Mouse (Mus musculus) R1 (cell line): ENCODE data around the gene Ccdc74a.

Experiments used
- DNase-seq: peaks from one replicate; pipeline ENCODE4 v3.0.0-alpha.2; 2018; ENCODE audit warnings: low read depth, low spot score

The Ccdc74a gene

DNA sequence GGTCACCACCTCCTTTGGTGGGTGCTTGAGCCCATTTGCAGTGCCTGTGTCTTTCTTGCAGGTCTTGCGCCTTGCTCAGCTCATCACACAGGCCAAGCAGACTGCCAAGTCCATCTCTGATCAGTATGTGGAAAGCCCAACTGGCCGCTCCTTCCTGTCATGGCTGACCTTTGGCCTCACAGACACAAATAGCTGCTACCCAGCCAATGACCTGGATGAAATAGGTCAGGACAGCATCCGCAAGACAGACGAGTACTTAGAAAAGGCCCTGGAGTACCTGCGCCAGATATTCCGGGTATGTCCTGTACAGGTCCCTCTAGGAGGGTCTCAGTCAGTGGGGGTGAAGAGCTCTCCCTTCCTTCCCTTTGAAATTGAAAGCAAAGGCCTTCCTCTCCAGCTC, 5.0 kb upstream of the Ccdc74a start:
- no peak for DNase-seq

DNA sequence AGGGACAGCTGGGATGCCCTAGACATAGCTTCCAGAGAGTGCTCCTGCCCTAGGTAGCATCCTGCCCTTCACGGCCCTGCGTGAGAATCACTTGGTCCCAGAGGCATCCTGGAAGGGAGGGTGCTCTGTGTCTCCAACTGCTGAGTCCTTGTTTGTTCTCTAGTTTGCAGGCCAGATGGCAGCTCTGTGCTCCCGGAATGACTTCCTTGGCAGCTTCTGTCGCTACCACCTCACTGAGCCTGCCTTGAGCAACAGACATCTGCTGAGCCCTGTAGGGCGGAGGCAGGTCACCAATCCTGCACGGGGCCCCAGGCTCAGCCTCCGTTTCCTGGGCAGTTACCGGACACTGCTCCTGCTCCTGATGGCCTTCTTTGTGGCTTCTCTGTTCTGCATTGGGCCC, 4.0 kb upstream of the Ccdc74a start:
- DNase-seq: no peak

DNA sequence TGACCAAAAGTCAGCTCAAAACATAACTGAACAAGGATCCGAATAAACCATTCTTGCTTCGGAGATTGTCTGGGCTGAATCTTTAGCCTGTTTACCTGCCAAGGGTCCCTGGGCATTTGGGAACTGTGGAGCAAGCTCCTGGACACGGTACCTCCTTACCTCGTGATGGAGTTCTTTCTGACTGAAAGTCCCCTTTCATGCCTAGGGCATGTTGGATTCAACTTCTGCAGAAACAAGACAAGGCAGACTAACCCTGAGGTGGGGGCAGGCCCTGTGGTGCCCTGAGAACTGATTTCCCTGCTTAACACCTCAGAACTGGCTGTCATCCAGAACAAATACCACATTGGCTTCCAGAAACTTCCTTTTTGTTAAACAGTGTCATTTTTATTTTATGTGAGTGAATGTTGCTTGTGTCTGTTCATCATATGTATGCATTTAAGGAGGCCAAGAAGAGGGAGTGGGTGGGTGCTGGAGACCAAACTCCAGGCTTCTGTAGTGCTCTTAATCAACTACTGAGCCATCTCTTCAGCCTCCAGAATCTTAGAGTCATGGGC, 2.8 kb upstream of the Ccdc74a start:
- DNase-seq: no peak

DNA sequence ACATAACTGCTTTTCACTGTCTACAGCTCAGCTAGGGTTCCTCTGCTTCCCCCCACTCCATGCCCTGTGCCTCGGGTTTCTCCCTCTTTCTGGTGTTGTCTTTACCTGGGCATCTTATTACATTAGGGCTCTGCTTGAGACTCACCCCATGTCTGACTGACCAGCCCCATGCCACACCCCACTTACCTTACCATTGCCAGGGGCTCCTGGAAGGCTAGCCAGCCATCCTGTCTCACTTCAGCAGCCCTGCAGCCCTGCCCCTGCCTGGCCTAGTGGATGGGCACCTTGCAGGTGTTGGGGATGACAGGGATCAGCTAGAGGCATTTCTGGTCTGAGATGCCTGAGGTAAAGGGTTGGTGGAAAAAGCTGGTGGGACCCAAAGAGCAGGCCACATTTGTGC, 886 bp downstream of the Ccdc74a start:
- DNase-seq: no peak

DNA sequence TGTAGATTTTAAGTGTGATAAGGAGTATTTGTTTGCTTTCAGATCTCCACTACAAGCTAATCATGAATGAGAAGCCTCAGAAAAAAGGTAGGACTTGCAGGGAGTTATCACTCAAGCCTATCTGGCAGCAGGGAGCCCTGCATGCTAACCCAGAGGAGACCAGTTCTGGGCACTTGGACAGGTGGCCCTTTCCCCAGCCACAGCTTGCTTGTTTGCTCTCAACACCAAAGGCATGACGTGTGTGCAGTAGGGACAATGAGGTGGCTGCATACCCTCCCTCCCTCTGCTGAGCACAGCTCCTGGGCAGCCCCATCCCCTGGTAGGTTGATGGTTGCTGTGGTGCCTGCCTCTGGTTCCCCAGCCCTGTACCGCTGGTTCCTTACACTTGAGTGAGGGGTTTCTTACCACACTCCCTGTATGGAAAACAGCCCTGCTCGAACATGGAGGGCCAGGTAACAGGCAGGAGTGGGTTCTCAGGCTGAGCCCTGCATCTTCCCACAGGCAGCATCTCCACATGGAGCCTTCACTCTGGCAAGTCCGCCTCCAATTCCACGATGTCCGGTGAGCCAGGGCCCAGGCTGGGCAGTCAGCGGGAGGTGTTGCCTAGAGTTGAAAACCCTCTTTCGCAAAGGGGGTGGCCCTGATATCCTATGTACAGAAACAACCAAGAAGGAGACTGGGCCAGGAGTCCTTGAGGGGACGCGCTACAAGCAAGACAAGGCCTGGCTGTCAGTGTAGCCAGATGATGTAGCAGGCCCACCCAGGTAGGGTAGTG, 1.5 kb downstream of the Ccdc74a start:
- no peak for DNase-seq

DNA sequence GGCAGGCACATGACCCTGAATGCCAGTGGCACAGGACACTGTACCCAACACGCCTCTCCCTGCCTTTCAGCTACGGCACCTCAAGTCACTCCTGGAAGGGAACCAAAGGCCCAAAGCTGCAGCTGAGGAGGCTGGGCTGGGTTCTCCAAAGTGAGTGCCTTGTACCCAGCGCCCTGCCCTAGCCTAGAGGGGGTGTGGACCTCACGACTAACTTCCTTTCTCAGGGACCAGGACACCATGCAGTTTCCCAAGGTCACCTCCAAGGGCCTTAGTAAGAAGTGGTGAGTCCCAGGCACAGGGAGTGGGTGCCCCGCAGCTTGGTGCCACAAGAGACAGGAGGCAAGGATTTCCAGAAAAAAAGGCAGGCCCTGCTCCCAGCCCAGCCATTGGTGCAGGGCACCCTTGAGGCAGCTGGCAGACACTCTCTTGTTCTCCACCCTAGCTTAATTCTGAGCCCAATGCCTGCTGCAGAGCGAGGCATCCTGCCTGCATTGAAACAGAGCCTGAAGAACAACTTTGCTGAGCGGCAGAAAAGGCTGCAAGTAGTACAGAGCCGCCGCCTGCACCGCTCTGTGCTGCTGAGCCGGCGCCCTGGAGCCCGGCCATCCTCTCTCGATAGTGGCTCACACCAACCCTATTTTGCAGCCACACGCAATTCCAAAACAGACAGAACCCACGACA, 3.8 kb downstream of the Ccdc74a start:
- DNase-seq: peak; percentile 53

DNA sequence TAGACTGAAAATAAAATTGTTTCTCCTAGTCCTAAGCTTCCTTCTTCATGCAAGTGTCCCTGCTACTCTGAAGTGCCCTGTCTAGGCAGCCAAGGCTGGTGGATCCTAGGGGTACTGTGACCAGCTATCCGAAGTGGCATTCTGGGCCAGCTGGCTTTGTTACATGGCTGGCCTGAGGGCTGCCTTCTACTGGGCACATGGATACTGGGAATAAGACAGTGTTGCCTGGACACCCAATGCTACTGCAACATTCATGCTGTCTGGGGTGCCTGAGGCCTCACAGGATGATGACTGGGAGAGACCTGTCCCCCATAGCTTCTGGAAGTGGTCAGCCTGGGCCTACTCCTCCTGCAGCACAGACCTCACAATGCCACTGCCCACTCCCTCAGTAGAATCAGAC, 4.4 kb downstream of the Ccdc74a start:
- DNase-seq: no peak

DNA sequence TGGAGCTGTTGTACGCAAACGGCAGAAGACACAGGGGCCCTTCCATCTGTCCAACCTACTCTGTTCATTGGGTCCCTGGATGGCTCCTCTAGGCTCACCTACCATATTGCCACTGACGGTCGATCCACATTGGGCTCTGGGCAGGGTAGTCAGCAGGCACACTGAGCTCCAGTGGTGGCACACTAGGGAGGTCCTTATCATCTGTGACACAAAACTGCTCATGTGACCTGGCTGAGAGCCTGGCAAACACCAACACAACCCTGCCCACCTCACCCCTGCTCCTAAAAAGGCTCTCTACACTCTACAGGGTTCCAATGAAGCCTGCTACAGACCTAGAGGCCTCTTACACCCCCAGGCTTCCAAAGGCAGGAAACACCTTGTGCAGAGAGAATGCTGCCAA, 6.3 kb downstream of the Ccdc74a start:
- DNase-seq: no peak

DNA sequence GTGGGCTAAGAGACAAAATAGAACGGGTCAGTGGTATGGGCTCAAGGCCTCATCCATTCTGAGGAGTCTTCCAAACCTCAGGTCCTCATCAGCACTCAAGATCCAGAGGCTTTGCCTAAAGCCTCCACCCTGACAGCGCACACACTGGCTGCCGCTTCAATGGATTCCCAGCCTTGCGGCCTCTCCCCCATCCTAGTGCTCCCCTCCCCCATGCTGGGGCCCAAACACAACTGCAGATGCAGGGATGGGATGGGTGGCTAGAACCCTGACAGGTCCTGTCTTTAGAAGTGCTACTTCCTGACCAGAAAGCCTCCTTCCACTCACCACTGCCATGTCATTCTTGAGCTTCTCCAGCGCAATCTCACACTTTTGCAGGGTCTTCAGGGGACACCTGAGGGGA, 7.3 kb downstream of the Ccdc74a start:
- no peak for DNase-seq

DNA sequence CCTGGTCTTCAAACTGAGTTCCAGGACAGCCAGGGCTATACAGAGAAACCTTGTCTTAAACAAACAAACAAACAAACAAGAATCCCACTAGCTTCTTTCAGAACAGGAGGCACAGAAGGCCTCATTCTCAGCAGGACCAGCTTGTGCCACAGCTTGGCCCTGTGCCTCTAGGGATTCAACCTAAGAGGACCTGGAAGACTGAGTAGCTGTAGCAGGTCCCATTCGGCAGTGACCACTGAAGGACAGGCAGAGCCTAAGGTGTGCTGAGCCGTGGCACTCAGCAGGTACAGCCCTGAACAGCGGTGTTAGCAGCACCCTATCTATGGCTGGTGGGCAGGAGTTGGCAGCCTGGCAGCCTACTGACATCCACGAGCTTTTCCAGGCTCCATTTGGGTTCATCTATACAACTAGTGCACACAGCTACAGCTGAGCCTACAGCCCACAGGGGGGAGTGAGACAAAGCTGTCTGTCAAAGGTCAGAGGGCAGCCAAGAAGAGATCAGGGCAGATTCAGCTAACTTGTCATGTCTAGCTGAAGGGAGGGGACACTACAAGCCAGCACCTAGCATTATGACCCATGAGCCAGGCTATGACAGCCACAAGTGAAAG, 8.0 kb downstream of the Ccdc74a start:
- DNase-seq: no peak

DNA sequence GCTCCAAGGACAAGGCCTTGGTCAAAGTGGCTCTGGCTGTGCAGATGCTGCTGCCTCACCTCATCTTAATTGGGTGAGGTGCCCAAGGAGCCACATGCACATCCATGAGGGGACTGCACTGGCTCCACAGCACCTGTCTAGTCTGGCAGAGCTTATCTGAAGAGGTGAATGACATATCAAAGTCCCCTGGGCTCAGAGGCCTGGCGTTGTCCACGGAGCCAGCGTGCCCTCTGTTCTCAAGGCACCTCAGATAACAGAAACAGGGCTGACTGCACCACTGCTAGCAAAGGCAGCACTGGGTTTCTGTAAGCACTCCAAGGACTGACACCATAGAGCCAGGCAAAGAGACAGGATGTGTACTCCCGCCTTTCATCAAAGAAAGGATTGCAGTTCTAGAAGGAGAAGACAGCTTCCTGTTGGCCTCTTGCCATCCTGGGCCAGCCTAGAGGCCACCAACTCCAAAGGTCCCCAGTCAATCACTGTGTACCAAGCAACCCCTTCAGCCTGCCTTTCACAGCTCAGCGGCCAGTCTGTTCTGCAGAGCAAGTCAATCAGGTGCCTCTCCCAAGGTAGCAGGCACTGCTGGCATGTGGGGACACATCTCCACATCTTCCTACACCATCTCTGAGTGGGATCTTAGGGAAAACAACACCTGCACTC, 10.1 kb downstream of the Ccdc74a start:
- DNase-seq: no peak

DNA sequence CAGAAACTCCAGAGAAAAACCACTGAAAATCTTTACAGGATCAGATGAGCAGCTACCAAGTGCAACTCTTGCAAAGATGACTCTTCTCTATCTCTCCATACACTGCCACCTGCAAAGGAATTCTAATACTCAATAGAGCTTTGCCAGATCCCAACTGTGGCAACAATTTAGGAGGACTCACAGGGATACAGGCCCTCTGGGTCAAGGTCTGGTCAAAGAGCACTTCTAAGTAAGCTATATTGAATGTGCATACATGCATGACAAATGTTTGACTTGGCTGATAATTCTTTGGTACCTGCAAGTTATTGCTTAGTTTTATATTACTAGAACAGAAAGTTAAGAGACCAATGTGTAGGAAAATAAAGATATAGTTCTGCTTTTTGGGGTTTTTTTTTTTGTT, 19.3 kb downstream of the Ccdc74a start:
- no peak for DNase-seq

DNA sequence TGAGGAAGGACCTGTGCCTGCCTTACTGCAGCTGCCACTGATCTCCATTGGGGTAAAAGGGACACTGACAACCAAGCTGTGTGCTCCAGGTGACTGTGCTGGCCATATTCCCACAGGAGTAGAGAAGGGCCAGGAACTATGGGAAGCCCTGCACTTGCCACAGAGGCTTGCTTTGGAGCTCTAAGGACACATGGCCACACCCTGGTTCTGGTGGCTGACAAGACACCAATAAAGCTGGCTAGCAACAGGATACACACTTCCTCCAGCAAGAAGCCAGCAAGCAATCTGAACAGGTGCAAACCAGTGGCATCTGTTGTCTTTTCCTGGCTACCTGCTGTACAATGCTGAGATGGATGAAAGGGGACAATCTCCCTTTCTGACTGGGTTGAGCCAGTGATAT, 23.6 kb downstream of the Ccdc74a start:
- no peak for DNase-seq

DNA sequence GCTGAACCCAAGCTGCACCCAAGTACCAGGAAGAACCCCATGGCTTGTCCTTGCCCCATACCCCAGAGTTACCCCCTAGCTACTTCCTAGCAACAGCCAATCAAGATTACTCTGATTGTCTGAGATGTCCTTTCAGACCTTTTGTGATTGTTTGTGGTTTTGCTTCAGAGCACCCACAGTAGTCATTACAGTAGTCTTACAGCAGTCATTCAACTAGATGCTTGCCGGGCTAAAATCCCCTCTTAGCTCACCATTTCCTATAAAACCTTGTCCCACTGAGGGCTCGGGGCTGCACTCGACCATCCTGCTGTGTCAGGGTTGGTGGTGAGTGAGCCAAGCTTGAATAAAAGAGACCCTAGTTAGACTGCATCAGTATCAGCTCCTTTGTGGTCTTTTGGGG, 48.6 kb downstream of the Ccdc74a start:
- no peak for DNase-seq
